Mouse (Mus musculus) spleen, adult 2 months (tissue): Measurements from ENCODE around the gene Ptgir. TPM values are rescaled to one million over a fixed set of nuclear protein-coding genes. Genes with fewer than 3 reads are reported as not detected.

Experiments used
- DNase-seq, 2 experiments: peaks; one replicate each; pipeline versions ENCODE4 v3.0.0 to v3.0.0-alpha.2; 2012 to 2021; ENCODE audit warnings: low spot score in 2 of 2, low read depth in 1 of 2
- H3K27ac ChIP-seq: fragments of 200-500 bp; 2 replicates; pipeline ENCODE4 v1.5.1; 2012; ENCODE audit warnings: low read length, inconsistent platforms; ENCODE audit not compliant: insufficient read depth
- H3K27me3 ChIP-seq: fragments of 200-500 bp; 2 replicates; pipeline ENCODE4 v1.6.1; 2012; ENCODE audit warnings: mild to moderate bottlenecking, moderate library complexity, low read length, inconsistent platforms; ENCODE audit not compliant: control insufficient read depth, insufficient read depth
- H3K36me3 ChIP-seq: fragments of 200-500 bp; 2 replicates; pipeline ENCODE4 v1.6.1; 2012; ENCODE audit warnings: mild to moderate bottlenecking, low read length, inconsistent platforms; ENCODE audit not compliant: control insufficient read depth, insufficient read depth
- H3K4me1 ChIP-seq: fragments of 200-500 bp; 2 replicates; pipeline ENCODE4 v1.6.1; 2011; ENCODE audit warnings: inconsistent platforms; ENCODE audit not compliant: control insufficient read depth, insufficient read depth, insufficient read length
- H3K4me3 ChIP-seq: fragments of 200-500 bp; 2 replicates; pipeline ENCODE4 v1.5.1; 2011; ENCODE audit warnings: mild to moderate bottlenecking, inconsistent platforms; ENCODE audit not compliant: insufficient read depth, insufficient read length; ENCODE audit errors: extremely low read depth
- CTCF ChIP-seq: fragments of 200-500 bp; IDR thresholded peaks from 2 replicates; pipeline ENCODE4 v1.5.1; 2011; ENCODE audit warnings: mild to moderate bottlenecking, inconsistent platforms; ENCODE audit not compliant: insufficient read depth, insufficient read length, insufficient replicate concordance; ENCODE audit errors: extremely low read depth
- POLR2A ChIP-seq: fragments of 200-500 bp; IDR thresholded peaks from 2 replicates; pipeline ENCODE4 v1.6.1; 2011; ENCODE audit warnings: low read depth, low read length, inconsistent platforms
- WGBS: fragments of 180-500 bp; shearing (Covaris S2); methylation state at CpG from one replicate; pipeline ENCODE4 v1.1.7; 2018; 5-methylcytosine and 5-hydroxymethylcytosine counted together
- polyA plus RNA-seq: library from polyadenylated mRNA; depleted of rRNA; stranded (reverse); fragments of >200 nt; gene quantifications from 2 replicates; pipeline ENCODE4 v1.2.3, GENCODE M21; 2012

The Ptgir gene
- polyA plus RNA-seq, 1 experiment, result 9.2 TPM

DNA sequence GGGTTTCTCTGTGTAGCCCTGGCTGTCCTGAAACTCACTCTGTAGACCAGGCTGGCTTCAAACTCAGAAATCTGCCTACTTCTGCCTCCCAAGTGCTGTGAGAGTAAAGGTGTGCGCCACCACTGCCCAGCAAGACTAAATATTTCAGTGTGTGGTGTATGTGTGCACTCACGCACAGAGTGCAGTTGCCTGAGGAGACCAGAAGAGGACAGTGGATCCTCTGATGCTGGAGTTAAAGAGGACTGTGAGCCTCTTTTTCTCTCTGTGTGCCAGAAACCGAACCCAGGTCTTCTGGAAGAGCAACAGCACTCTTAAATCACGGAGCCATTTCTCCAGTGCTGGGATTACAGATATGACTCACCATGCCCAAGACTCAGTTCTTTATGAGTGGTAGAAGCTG is 32.9 kb upstream of the Ptgir start:
- no peak for DNase-seq
- TF ChIP-seq CTCF, result no peak
- no peak for TF ChIP-seq POLR2A
- H3K4me1 ChIP-seq, result peaks cover 6% of the 10 kb centered on the region
- H3K36me3 ChIP-seq, result peaks cover 23% of the 10 kb centered on the region
- no peak overlapping the region for H3K4me3 ChIP-seq
- no peaks in the 10 kb centered on the region for H3K27me3 ChIP-seq
- H3K27ac ChIP-seq, result no peak overlapping the region
- WGBS, result 87% methylated on average over 4 of the region's 4 CpGs

DNA sequence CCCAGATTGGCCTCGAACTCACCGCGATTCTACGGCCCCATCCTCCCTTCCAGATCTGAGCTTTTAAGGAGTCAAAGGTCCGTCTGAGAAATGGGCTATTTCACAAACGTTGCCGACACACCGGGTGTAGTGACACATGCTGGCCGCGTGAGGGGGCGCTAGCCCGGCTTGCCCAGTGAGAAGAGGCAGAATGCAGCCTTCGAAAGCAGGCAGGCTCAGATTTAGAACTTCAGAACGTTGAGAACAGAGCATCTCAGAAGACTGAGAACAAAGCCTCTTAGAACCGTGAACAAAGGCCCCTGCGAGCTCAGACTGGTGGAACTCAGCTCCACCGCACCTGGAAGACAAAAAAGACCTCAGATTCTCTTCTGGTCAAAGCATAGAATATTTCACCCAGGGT is 32.1 kb upstream of the Ptgir start:
- 2% methylated on average over 17 of the region's 17 CpGs for WGBS
- TF ChIP-seq CTCF (peak; percentile 93), POLR2A (no peak)
- Histone ChIP-seq H3K27ac (peak overlapping the region; percentile 19; the same call in 1 of the 2 replicates), H3K27me3 (no peaks in the 10 kb centered on the region), H3K4me1 (peaks cover 6% of the 10 kb centered on the region), H3K4me3 (no peak overlapping the region), H3K36me3 (peaks cover 16% of the 10 kb centered on the region)
- peak; percentile 65 to 80 for DNase-seq

DNA sequence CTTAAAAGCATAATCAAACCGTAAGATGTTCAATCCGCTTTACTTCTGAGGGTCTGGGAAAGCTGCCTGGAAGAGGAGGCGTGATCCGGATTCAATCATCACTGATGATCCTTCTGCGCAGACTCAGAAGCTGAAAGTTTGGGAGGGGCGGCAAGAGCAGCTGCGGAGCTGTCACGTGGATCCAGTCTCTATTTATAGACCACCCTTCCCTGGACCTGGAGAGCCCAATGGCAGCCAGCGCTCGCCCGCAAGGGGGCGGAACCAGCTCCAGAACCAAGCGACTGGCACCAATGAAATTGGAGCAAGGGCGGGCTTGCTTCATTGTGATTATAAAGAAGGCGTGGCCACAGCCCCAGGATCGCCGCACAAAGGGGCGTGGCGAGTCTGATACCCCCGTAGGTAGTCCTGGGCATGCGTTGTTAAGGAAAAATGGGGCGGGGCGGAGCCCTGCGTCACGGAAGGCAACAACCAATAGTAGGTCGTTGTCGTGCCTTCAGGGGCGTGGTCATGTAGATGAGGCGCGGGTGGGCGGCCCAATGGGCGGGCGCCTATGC is 31.5 kb upstream of the Ptgir start:
- WGBS, result under 1% methylated on average over 32 of the region's 33 CpGs
- H3K27ac ChIP-seq, result no peak overlapping the region
- peak; percentile 96 to 97 for DNase-seq
- H3K27me3 ChIP-seq, result no peaks in the 10 kb centered on the region
- TF ChIP-seq CTCF (no peak), POLR2A (no peak)
- peak overlapping the region; percentile 31 for H3K4me3 ChIP-seq
- peaks cover 10% of the 10 kb centered on the region for H3K36me3 ChIP-seq
- peaks cover 6% of the 10 kb centered on the region for H3K4me1 ChIP-seq

DNA sequence AGATGAGACGGTGACA is 31.2 kb upstream of the Ptgir start, which contains the start of gene Dact3:
Gene Dact3 (plus strand): TSS at position 8 of the 16 bp plus-strand sequence.
- DNase-seq, result no peak
- H3K4me3 ChIP-seq, result peak within 1 kb of the TSS; percentile 54
- H3K27ac ChIP-seq, result peak within 1 kb of the TSS; percentile 19; the same call in 1 of the 2 replicates
- WGBS, result 0% methylated on average over 1 of the region's 1 CpGs
- H3K36me3 ChIP-seq, result peaks cover 7% of the 10 kb centered on the region
- peaks cover 6% of the 10 kb centered on the region for H3K4me1 ChIP-seq
- TF ChIP-seq CTCF (no peak), POLR2A (no peak)
- no peaks in the 10 kb centered on the region for H3K27me3 ChIP-seq

DNA sequence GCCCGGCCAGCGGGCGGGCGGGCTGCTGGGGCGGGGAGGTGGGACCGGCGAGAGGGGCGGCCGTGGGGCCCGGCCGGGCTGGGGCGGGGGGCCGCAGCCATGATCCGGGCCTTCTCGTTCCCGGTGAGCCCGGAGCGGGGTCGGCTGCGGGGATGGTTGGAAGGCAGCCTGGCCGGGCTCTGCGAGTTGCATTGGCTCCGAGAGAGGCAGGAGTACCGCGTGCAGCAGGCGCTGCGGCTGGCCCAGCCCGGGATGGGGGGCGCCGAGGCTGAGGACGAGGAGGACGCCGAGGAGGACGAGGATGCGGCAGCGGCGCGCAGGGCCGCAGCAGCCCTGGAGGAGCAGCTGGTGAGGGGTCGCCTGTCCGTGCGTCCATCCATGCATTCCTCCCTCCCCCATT is 31.0 kb upstream of the Ptgir start:
- Histone ChIP-seq H3K36me3 (peaks cover 6% of the 10 kb centered on the region), H3K27me3 (no peaks in the 10 kb centered on the region), H3K4me3 (peak overlapping the region; percentile 54), H3K4me1 (peaks cover 6% of the 10 kb centered on the region), H3K27ac (no peak overlapping the region)
- no peak for DNase-seq
- TF ChIP-seq POLR2A (no peak), CTCF (no peak)
- 2% methylated on average over 35 of the region's 42 CpGs for WGBS

DNA sequence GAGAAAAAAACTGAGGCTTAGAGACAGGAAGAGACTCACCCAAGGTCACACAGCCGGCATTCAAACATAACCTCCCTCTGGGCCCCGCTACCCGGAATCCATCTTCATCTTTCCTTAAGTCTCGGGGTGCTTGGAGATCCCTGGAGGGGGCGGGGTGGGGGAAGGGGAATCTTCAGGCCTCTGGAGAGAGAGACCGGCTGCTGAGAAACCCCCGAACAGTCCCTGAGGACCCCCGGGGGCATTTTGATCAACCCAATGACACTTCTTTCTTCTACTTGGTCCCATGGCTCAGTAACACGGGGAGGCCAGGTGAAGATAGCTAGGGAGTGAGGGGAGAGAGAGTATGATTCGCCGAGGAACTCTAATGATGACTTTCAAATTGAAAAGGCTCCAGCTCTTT is 30.3 kb upstream of the Ptgir start:
- TF ChIP-seq POLR2A (no peak), CTCF (no peak)
- Histone ChIP-seq H3K27ac (no peak overlapping the region), H3K4me3 (no peak overlapping the region), H3K4me1 (peaks cover 6% of the 10 kb centered on the region), H3K36me3 (peaks cover 3% of the 10 kb centered on the region), H3K27me3 (no peaks in the 10 kb centered on the region)
- WGBS, result 36% methylated on average over 11 of the region's 11 CpGs
- no peak for DNase-seq

DNA sequence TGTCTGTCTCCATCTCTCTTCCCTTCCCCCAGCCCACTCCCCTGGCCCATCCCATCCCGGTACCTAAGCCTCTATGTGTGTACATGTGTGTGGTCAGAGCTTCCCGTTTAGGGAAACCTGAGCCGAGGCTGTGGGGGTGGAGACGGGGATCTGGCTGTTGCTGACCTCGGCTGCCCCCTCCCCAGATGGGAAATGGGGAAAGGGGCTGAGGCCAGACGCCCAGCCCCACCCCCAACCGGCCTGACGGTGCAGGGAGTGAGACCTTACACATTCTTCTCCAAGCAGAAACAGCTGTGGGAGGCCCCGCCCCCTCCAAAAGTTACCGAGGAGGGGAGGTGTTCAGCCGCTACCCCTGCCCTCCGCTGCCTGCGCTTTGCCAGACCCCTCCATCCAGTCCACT is 29.7 kb upstream of the Ptgir start:
- H3K4me3 ChIP-seq, result 0 out of 2 replicates have a peak overlapping the region, but pooled peaks have one; percentile 4
- no peak overlapping the region for H3K27ac ChIP-seq
- WGBS, result 20% methylated on average over 13 of the region's 13 CpGs
- peaks cover 1% of the 10 kb centered on the region for H3K36me3 ChIP-seq
- peaks cover 6% of the 10 kb centered on the region for H3K4me1 ChIP-seq
- TF ChIP-seq CTCF (no peak), POLR2A (no peak)
- DNase-seq, result no peak
- no peaks in the 10 kb centered on the region for H3K27me3 ChIP-seq
